Mouse (Mus musculus) limb, embryonic 10.5 days (tissue): ENCODE results near the gene Arid3c. TPM values are rescaled to one million over a fixed set of nuclear protein-coding genes. Genes with fewer than 3 reads are reported as not detected.
"Not testable (repeated sequence)": the region's sequence is repeated elsewhere in the genome, so short reads cannot be mapped to it uniquely, and the experiment has no call there.

Experiments used
- DNase-seq: peaks from one replicate; pipeline ENCODE4 v3.0.0-alpha.2; 2017; ENCODE audit warnings: low spot score
- H3K27ac ChIP-seq: fragments of 300-500 bp; sonication (generic); 2 replicates; pipeline ENCODE4 v1.5.1; 2016; ENCODE audit warnings: mild to moderate bottlenecking
- H3K27me3 ChIP-seq: fragments of 300-500 bp; sonication (generic); 2 replicates; pipeline ENCODE4 v1.6.1; 2016; ENCODE audit warnings: low read depth, mild to moderate bottlenecking; ENCODE audit not compliant: poor library complexity, severe bottlenecking
- H3K36me3 ChIP-seq: fragments of 300-500 bp; sonication (generic); 2 replicates; pipeline ENCODE4 v1.6.1; 2016; ENCODE audit warnings: mild to moderate bottlenecking, moderate library complexity
- H3K4me1 ChIP-seq: fragments of 300-500 bp; sonication (generic); 2 replicates; pipeline ENCODE4 v1.6.1; 2016
- H3K4me3 ChIP-seq: fragments of 300-500 bp; sonication (generic); 2 replicates; pipeline ENCODE4 v1.5.1; 2016; ENCODE audit warnings: mild to moderate bottlenecking, moderate library complexity
- H3K9me3 ChIP-seq: fragments of 300-500 bp; sonication (generic); replicated peaks from 2 replicates; pipeline ENCODE4 v1.6.1; 2016; ENCODE audit warnings: mild to moderate bottlenecking
- WGBS: fragments of 180-500 bp; shearing (Covaris S2); methylation state at CpG from one replicate; pipeline ENCODE4 v1.1.7; 2016; 5-methylcytosine and 5-hydroxymethylcytosine counted together
- polyA plus RNA-seq: library from polyadenylated mRNA; unstranded; fragments of >200 nt; fragmentation: Nextera tagmentation; extraction: Ambion mirVana; gene quantifications from 2 replicates; pipeline ENCODE4 v1.2.1, GENCODE M21; 2016

The Arid3c gene
- polyA plus RNA-seq = not detected in 2 replicates

DNA sequence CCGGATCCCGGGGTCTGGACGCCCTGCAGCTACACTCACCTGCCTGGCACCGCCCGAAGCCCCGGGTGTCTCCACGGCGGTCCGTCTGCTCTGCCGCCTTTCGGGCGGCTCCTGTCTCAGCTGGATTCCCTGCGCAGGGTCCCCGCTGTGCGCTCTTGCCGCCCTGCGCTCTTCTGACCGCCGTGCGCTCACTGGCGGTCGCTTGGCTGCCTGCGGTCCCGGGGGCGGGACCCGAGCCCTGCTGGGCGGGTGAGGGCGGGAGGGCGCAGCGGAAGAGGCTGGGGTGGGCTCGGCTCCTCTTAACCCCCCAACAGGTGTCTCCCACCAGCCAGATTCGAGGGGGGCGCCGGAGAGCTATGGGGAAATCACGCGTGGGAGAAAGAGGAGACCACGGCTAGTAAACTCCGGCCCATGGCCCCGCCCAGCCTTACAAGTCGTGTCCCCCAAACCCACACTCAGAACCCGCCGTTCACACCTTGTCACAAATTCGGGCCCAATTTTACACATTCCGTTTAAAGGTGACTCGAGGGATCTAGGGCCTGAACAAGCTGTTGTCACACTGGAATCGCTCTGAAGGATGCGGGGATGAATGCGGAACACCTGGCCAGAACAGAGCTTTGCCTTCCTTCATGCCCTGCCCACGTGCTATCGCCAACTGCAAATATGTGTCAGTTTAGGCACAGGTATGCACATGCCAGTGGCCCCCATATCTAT is at the start of gene Arid3c:
Arid3c (minus strand) TSS at position 91 of the 714 bp plus-strand sequence.
- H3K27me3 ChIP-seq = peaks cover 87% of the 10 kb centered on the region
- no peaks in the 10 kb centered on the region for H3K36me3 ChIP-seq
- H3K4me1 ChIP-seq = peaks cover 22% of the 10 kb centered on the region
- DNase-seq = peak; percentile 56
- WGBS = 3% methylated on average over 50 of the region's 50 CpGs
- no peak within 1 kb of the TSS for H3K27ac ChIP-seq
- peak within 1 kb of the TSS; percentile 53 for H3K4me3 ChIP-seq
- H3K9me3 ChIP-seq = no peaks in the 10 kb centered on the region; the same call in 1 of the 2 replicates

DNA sequence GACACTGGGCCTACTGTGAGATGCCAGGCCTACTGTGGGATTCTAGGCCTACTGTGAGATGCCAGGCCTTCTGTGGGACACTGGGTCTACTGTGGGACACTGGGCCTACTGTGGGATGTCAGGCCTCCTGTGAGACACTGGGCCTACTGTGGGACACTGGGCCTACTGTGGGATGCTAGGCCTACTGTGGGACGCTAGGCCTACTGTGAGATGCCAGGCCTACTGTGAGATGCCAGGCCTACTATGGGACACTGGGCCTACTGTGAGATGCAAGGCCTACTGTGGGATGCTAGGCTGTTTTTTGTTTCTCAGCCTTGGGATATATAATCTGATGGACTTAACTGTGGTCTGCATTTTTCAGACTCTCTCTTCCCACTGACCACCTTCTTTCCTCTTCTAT is 44.9 kb upstream of the Arid3c start:
- WGBS = 89% methylated on average over 1 of the region's 1 CpGs
- not testable (repeated sequence) for H3K27me3 ChIP-seq, H3K9me3 ChIP-seq, H3K4me3 ChIP-seq, H3K4me1 ChIP-seq, H3K27ac ChIP-seq, H3K36me3 ChIP-seq, DNase-seq

DNA sequence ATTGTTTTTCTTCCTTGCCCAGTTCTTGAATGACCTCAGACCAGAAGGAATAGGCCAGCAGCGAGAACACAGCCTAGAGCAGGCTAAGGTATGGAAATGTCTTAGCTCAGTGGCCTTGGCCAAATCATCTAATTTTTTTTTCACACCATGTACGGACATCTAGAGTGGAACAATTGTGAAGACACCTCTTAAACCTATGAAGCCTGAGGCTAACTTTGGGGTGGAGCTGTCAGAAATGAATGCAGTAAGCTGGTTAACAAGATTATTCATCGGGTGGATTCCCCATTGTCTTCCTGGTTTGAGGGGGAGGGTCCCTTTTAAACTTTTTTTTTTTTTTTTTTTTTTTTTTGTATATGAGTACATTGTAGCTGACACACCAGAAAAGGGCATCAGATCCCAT is 43.6 kb upstream of the Arid3c start:
- not testable (repeated sequence) for H3K27ac ChIP-seq, H3K4me1 ChIP-seq, H3K9me3 ChIP-seq, H3K27me3 ChIP-seq, DNase-seq, H3K36me3 ChIP-seq
- 70% methylated on average over 3 of the region's 3 CpGs for WGBS
- H3K4me3 ChIP-seq = peak overlapping the region; percentile 50; the same call in 1 of the 2 replicates

DNA sequence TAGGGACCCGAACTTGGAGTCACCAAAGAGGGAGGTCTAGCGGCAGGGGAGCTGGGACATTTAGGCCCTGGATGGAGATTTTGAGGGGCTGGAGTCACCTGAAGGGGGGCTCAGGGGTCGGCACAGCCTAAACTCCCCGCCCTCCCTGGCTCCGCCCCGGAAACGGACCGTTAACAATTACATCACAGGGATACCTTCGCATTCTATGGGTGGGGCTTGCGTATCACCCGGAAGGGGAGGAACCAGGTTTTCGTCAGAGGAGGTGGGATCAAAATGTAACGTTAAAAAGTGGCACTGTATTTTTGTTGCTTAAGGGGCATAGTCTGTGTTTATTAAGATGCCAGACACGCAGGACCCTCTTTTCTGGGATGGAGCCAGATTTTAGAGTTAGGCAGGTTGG is 43.1 kb upstream of the Arid3c start, which contains the start of gene Ccl27a:
Ccl27a (minus strand) TSS at position 246 of the 400 bp plus-strand sequence.
- peak; percentile 86 for DNase-seq
- WGBS = under 1% methylated on average over 12 of the region's 14 CpGs
- not testable (repeated sequence) for H3K27me3 ChIP-seq, H3K36me3 ChIP-seq, H3K9me3 ChIP-seq, H3K4me1 ChIP-seq
- peak within 1 kb of the TSS; percentile 50 for H3K4me3 ChIP-seq
- H3K27ac ChIP-seq = peak within 1 kb of the TSS; percentile 63; the same call in 1 of the 2 replicates

DNA sequence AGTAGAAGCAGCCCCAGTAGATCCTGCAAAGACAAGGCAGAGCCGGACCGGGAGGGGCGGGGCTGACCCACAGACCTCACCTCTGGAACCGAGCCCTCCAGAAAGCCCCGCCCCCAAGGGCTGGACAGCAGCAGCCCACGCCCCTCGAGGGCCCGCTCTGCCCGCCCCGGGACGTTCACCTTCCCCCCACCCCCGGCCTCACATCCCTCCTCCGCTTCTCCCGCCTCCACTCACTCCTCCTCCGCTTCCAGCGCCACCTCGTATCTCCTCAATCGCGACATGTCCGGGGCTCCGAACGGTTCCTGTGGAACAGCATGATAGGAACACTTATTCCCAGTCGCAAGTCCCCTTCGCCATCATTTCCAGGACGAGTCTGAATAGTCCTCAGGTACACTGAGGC is 42.6 kb upstream of the Arid3c start:
- not testable (repeated sequence) for H3K4me1 ChIP-seq, H3K27me3 ChIP-seq, H3K36me3 ChIP-seq, H3K9me3 ChIP-seq
- H3K4me3 ChIP-seq = peak overlapping the region; percentile 50
- H3K27ac ChIP-seq = peak overlapping the region; percentile 63; the same call in 1 of the 2 replicates
- WGBS = under 1% methylated on average over 19 of the region's 25 CpGs
- peak; percentile 68 for DNase-seq

DNA sequence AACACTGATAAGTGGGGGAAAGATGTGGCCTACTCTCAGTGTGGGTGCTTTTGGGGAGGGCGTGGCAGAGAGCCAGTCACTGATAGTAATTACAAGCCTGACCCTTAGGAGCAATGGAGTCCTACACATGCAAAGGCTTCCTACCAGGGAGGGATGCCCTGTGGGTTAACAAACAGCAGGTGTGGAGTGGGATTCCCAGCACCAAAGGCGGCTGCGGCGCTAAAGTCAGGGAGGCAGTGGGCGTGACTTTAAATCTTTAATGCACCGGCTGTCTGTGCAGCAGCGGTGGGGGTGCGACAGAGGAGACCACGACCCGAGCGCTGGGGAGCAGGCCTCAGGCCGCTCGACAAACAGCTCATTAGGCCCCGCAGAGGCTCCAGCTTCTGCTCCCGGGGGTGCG is 42.0 kb upstream of the Arid3c start:
- H3K27ac ChIP-seq, H3K27me3 ChIP-seq, H3K4me1 ChIP-seq, H3K9me3 ChIP-seq: not testable (repeated sequence)
- H3K36me3 ChIP-seq = peaks cover 11% of the 10 kb centered on the region
- H3K4me3 ChIP-seq = peak overlapping the region; percentile 33
- 2% methylated on average over 9 of the region's 16 CpGs for WGBS
- peak; percentile 46 for DNase-seq

GRCm38 (mm10) chr4:41767301-41767700 is 36.4 kb upstream of the Arid3c start:
- H3K4me3 ChIP-seq, DNase-seq, H3K27ac ChIP-seq, H3K27me3 ChIP-seq, H3K9me3 ChIP-seq: not testable (repeated sequence)
- peaks cover 18% of the 10 kb centered on the region for H3K4me1 ChIP-seq
- H3K36me3 ChIP-seq = peaks cover 37% of the 10 kb centered on the region
- 86% methylated on average over 10 of the region's 10 CpGs for WGBS

GRCm38 (mm10) chr4:41763176-41763575 is 32.2 kb upstream of the Arid3c start:
- not testable (repeated sequence) for H3K9me3 ChIP-seq, H3K27me3 ChIP-seq, DNase-seq
- Histone ChIP-seq H3K36me3 (peaks cover 40% of the 10 kb centered on the region), H3K4me1 (peaks cover 50% of the 10 kb centered on the region), H3K27ac (peak overlapping the region; percentile 90), H3K4me3 (peak overlapping the region; percentile 64; the same call in 1 of the 2 replicates)
- WGBS = 77% methylated on average over 4 of the region's 6 CpGs

GRCm38 (mm10) chr4:41762688-41763114 is 31.8 kb upstream of the Arid3c start:
- H3K27me3 ChIP-seq, H3K9me3 ChIP-seq: not testable (repeated sequence)
- WGBS = 13% methylated on average over 8 of the region's 8 CpGs
- DNase-seq = peak; percentile 79
- Histone ChIP-seq H3K27ac (peak overlapping the region; percentile 90), H3K4me3 (peak overlapping the region; percentile 64), H3K4me1 (peaks cover 53% of the 10 kb centered on the region), H3K36me3 (peaks cover 40% of the 10 kb centered on the region)

GRCm38 (mm10) chr4:41762099-41762687 is 31.3 kb upstream of the Arid3c start:
- Histone ChIP-seq H3K27ac (peak overlapping the region; percentile 90), H3K4me1 (peaks cover 54% of the 10 kb centered on the region), H3K4me3 (peak overlapping the region; percentile 64), H3K9me3 (no peaks in the 10 kb centered on the region), H3K27me3 (no peaks in the 10 kb centered on the region), H3K36me3 (peaks cover 40% of the 10 kb centered on the region)
- DNase-seq = peak; percentile 80
- WGBS = 16% methylated on average over 8 of the region's 8 CpGs

DNA sequence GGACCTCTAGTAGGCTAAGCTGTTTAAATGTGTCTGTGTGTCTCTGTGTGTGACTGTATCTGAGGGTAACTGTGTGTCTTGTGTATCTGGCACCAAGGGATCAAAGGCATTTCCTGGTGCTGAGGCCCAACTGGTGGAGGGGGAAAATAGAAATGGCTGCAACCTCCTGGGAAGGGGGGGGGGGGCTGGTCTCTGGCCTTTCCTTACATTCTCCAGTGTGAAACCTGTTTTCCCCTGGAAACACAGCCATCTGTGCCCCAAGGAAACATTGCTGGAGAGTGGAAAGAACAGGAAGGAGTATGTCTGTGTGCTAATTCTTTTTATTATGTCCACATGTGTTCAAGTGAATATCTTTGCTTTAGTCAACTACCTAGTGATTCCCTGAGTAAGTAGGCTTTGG is 30.7 kb upstream of the Arid3c start:
- Histone ChIP-seq H3K4me3 (peak overlapping the region; percentile 64), H3K4me1 (peaks cover 57% of the 10 kb centered on the region), H3K27ac (peak overlapping the region; percentile 90), H3K9me3 (no peaks in the 10 kb centered on the region), H3K36me3 (peaks cover 39% of the 10 kb centered on the region), H3K27me3 (no peaks in the 10 kb centered on the region)
- peak; percentile 40 for DNase-seq

DNA sequence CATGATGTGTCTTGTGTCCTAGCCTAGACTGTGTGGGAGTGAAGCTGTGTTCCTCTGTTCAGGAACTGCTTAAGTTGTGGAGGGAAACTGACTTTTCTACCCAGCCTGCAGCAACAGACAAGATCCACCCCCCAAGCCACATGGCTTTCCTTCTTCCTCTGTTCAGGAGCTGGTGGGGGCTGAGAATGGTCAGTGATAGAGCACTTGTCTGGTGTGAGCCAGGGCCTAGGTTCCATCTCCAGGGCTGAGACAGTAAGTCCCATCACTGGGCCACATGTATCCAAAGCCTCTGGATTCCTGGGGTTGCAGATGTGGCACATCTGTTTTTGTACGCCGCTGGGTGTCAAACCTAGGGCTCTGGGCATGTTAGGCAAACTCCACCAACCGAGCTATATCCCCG is 30.0 kb upstream of the Arid3c start:
- DNase-seq = peak; percentile 33

GRCm38 (mm10) chr4:41760288-41760721 is 29.4 kb upstream of the Arid3c start:
- Histone ChIP-seq H3K27me3 (no peaks in the 10 kb centered on the region), H3K4me1 (peaks cover 63% of the 10 kb centered on the region)
- 0% methylated on average over 15 of the region's 15 CpGs for WGBS

More for the DNA sequence above, 30.0 kb upstream of the Arid3c start:
- Histone ChIP-seq H3K4me3 (peak overlapping the region; percentile 64), H3K36me3 (peaks cover 32% of the 10 kb centered on the region), H3K4me1 (peaks cover 63% of the 10 kb centered on the region), H3K9me3 (no peaks in the 10 kb centered on the region), H3K27ac (peak overlapping the region; percentile 90), H3K27me3 (no peaks in the 10 kb centered on the region)
- WGBS = 71% methylated on average over 4 of the region's 4 CpGs

More at GRCm38 (mm10) chr4:41760288-41760721, 29.4 kb upstream of the Arid3c start:
- DNase-seq = peak; percentile 88
- peaks cover 28% of the 10 kb centered on the region for H3K36me3 ChIP-seq
- no peaks in the 10 kb centered on the region for H3K9me3 ChIP-seq
- peak overlapping the region; percentile 64 for H3K4me3 ChIP-seq
- H3K27ac ChIP-seq = peak overlapping the region; percentile 90
